Mouse (Mus musculus) thymus, postnatal 10 days (tissue): ENCODE measurements around the gene Disc1.

Experiments
- DNase-seq, 2 experiments: peaks; one replicate each; pipeline ENCODE4 v3.0.0; 2021; ENCODE audit warnings: low spot score in 2 of 2

Disc1 gene

DNA sequence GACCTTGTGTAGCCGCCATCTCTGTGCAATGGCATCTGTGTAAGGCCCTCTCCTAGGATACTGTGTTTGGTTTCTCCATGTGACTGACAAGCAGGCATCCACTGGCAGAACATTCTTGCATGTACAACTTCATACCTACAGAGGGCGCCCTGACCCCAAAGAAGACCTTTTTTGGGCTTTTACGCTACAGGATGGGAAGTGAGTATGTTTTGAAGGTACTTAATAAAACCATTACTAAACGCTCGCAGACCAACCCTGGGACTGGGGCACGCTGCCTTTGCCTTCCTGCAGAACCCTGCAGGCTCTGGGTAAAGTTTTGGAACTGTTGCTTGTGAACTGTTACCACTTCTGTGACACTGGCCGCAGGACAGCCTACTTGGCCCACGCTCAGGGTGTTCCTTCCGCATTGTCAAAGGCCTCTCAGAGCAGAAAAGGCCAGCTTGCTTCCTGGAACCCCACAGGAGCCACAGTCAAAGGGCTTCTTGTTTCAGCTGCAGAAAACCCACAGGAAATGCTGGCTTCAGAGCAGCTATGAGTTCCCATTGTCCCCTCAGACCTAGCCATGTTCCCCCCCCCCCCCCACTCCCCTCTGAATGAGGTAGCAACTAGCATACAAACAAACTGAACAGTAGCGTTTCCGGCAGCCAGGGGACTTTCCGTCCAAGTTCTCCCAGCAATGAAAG is 13.1 kb downstream of the Disc1 start:
- DNase-seq = peak; percentile 61 to 74

DNA sequence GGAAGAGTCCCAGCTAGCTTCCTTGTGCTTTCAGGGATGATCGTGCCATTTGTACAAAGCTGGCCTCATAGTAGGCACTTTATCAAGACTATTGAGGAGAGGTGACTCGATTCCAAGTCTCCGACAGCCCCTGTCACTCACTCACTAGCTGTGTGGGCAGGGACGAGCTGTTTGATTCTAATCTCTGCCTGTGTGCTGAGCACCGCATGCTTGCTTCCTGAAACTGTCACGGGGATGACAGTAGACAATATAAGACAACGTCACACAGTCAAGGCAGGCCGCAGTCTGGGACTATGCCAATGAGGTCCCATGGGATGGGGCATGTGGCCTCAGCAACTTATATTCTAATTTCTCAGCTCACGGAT is 13.6 kb downstream of the Disc1 start:
- DNase-seq = peak; percentile 41 to 52

DNA sequence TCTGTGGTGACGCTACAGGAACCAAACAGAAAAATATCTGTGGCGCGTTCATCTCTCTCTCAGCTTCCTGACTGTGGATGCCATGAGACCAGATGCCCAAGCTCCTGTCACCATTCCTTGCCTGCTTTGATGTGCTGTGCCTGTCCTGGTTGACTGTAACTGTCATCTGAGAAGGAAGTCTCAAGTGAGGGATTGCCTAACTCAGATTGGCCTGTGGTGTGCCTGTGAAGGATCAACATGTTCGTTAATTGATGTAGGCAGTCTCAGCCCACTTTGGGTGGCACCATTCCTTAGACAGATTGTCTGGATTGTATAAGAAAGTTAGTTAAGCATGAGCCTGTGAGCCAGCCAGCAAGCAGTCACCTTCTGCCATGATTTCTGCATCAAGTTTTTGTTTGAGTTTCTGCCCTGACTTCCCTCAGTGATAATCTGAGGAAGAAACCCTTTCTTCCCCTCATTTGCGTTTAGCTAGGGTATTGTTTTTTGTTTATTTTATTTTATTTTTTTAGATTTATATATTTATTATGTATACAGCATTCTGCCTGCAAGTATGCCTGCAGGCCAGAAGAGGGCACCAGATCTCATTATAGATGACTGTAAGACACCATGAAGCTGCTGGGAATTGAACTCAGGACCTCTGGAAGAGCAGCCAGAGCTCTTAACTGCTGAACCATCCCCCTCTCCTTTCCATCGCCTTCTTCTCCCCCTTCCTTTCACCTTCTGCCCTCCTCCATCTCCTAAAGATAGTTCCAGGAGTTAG is 14.3 kb downstream of the Disc1 start:
- no peak for DNase-seq

DNA sequence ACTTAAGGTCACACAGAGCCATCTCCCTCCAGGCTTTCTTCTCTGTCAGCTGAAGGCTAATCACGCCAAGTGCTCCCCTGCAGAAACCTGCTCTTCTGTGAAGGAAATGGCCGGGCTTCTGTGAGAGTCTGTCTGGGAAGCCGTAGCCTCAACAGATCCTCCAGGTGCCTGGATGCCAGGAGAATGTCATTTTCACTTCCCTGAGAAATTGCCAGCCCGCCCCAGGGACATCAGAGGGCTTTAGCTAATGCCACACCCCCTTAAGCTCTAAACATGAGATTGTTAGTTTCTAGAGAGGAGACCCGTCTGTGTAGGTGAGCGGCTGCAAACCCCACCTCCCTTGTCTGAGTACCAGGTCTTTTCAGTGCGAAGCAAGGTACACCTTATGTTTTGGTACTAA is 15.3 kb downstream of the Disc1 start:
- DNase-seq = no peak

DNA sequence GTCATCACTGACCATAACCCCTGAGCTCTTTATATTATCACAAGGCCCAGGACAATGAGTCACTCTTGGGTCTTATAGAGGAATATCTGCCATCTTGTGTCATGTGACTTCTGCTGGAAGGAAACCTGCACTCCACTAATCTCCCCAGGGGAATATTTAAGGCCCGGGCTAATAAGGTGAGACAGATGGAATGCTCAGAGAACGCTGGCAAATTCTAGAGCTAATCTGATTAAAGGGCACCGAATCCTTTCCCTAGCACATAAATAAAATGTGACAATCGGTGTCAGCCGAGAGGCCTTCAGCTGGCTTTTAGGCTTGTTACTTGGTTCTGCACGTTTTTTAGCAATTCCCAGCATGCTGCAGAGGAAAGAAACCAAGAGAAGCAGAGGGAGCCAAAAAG is 15.7 kb downstream of the Disc1 start:
- no peak for DNase-seq

DNA sequence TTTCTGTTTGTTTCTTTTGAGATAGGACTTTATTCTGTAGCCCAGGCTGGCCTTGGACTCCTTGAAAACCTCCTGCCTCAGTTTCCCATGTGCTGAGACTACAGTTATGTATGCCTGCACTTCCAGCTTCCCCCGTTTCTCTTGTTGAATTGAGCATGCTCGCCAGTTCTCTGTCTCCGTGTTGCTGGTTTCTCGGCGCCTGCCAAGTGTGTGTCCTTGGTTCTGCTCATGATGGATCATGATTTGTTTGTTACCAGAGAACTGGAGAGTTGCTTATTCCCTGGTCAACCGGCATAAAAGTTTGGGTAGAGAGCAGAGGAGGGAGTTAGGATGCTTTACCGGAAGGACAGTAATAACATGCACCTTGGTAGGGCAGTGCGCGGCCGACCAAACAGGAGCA is 20.1 kb downstream of the Disc1 start:
- no peak for DNase-seq

DNA sequence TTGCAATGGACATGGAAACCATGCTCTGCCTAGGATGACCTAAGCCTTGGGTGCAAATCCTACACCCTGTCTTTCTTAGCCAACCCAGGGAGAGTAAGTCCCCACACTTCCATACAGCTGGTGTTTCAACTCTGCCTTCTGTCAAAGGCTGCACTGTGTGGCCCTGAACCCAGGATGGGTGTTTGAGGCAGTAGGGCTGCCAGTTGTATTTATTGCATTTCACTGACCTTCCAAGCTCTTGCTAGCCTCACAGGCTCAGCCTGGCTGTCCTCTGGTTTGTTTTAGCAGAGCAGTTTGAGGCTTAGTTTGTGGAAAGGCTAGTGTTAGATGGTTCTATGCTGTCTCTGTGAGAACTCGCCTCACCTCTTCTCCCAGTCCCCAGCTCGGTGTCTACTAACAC is 20.6 kb downstream of the Disc1 start:
- no peak for DNase-seq

DNA sequence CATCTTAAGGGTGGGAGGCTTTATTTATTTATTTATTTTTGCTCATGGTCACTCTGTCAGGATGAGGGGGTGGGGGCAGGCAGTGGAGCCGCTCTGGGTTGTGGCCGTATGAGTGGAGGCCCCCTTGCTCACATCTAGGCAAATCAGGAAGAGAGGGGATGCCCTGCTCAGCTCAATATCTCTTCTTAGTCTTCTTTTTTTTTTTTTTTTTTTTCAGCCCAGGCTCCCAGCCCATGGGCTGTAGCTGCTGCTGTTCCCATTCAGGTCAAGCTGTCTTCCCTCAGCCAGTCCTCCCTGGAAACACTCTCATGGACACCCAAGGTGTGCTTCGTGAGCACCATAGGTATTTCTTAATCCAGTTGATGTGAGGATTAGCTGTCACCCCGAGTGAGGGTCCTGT is 21.4 kb downstream of the Disc1 start:
- DNase-seq = no peak

DNA sequence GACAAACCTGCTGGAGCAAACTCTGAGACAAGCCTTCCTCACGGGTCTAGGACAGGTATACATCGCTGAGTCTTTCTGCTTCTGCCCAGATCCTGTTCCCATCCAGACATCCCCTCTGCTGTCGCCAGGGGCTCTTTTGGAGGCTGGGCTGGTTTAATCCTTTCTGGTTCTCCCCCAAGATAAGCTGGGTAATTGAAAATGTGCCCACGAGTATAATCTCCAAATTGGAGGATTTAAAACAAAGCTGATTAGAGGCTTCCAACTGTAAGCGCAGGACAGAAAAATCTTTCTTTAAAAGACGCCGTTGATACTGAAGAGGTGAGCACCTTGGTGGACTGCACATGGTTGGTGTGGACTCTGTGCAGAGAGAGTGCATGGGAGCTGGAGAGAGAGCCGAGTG is 23.3 kb downstream of the Disc1 start:
- no peak for DNase-seq

DNA sequence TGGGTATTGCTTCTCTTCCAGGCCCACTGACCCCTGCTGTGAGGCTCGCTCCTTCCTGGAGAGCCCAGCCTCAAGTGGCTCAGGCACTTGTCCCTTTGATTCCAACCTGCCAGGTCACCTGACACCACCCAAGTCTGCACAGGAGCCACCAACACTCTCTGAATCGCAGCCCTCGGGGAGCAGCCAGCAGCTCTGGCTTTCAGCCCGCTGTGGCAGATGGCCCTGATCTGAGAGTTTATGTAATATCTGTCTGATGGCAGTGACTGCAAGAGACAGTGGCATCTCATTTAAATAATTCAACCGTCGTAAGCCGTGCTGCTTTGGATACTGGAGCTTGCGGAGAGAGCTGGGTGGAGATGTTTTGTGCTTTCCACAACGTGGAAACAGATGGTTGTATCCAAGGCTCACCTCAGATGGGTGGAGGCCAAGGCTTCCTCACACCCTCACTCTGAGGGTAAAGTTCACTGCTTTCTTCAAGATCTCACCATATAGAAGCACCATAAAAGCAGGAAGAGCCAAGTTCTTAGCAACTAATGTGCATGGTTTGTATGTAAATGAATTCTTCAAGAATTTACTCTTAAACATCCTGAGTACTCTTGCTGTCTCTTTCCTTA is 24.9 kb downstream of the Disc1 start:
- DNase-seq = no peak

DNA sequence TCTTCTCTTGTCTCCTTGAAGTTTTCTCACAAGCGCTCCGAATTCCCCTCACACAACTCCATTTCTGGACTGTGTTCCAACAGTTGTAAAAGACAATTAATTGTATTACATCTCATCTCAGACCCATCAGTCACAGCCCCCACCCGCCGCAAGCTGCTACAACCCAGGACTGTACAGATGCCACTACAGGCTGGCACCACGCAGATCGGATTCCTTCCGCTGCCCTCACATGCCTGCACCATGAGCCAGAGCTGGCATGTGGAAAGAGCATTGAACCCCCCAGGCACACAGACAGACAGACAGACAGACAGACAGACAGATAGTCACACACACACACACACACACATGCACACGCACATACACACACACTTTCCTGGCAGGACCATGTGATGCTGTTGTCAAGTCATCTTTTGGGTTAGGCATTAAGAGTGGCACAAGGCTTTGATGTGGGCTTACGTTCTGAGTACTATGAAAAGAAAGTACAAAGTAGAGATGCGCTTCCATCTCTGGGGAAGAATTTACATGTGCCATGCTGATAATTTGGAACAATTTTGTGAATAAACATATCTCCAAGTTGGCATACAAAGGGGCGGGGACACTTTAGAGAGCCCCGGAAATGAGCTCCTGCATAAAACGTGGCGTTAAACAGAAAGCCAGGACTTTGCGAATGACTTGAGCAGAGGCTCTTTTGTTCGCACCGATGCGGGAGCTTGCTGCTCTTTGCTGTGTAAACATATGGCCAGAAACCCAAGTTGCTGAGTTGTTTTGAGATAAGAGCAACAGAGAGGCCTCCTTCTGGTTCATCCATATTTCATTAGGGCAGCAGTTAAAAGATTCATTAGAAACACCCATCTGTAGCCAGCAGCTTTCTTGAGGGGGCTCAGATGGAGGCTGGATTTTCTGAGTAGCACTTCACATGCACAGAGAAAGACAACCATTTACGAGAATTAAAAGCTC is 26.7 kb downstream of the Disc1 start:
- DNase-seq = no peak

DNA sequence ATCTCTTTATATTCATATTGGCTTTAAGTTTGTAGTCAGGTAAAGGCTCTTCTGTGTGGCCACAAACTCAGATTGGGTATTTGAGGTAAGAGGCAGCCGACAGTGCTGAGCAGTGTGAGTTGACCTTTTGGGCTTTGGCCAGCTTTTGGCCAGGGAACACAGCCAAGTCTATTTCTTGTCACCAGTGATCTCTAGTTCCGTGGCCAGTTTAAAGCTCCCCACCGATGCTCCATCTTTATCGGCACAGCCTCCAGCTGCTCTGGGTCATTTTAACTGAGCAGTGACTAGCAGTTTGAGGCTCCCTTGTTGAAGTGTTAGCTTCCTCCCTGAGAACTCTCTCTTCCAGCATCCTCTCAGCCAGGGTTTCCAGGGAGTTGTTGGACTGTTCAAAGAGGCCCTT is 29.8 kb downstream of the Disc1 start:
- DNase-seq = peak in 1 of 2 experiments; percentile 8

DNA sequence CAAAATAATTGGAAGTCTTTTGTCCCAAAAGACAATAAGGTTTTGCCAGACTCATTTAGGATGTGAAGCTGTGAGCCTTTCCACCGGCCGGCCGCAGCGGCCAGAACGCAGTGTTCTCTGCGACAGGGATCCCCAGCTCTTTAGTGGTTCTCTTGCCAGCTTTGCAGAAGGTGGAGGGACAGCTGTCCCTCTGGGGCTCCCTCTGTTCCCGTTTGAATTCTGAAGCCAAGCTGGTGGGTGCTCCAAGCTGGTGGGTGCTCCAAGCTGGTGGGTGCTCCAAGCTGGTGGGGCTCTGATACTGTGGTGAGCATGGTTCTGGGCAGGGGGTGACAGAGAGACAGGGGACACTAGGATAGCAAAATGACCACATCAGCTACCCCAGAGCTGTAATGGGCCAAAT is 30.5 kb downstream of the Disc1 start:
- DNase-seq = no peak

DNA sequence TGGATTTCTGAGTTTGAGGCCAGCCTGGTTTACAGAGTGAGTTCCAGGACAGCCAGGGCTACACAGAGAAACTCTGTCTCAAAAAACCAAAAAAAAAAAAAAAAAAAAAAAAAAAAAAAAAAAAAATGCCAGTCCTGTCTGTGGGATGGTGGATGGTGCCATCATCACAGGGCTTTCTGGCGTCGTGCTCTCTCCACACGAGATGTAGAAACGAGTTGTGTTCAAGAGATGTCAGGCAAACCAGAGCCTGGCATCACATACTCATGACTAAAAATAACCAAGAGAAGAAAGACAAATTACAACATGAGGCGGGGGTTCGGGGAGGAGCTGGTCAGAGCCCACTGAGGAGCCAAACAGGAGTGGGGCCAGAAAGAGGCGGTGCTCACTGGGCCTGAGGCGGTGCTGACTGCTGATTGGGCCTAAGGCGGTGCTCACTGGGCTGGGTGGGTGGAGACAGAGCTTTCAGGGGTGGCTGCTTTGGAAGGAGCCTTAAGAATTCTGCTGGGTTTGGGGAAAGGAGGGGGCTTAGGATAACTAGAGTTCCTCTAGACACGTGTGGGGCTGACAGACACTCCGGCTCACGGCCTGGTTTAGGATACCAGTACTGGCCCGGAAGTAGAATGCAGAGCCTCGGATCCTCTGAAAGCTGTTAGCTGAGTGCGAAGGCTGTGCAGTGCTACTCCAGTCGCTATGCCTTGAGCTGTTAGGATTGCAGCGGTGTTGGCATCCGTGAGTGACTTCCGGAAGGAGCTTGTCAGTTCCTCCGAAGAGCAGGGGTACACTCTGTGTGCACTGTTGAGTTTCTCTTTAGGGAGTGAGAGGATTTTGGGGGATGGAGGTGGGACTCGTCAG is 37.1 kb downstream of the Disc1 start:
- DNase-seq = no peak

DNA sequence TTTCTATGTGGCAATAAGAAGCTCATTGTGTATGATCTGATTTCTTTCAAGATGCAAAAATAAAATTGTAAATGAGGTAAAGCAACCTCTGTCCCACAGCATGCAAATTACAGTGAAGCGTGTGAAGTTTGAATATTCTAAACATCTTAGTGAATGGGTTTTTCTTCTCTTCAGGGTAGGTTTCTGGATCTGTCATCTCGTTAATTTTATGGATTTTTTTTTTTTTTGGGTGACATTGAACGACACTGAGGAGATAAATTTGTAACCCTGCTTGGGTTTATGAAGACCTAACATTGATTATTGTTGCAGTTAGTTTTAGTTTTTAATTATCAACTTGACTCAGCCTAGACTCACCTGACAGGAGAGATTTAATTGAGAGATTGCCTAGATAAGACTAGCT is 43.1 kb downstream of the Disc1 start:
- no peak for DNase-seq

DNA sequence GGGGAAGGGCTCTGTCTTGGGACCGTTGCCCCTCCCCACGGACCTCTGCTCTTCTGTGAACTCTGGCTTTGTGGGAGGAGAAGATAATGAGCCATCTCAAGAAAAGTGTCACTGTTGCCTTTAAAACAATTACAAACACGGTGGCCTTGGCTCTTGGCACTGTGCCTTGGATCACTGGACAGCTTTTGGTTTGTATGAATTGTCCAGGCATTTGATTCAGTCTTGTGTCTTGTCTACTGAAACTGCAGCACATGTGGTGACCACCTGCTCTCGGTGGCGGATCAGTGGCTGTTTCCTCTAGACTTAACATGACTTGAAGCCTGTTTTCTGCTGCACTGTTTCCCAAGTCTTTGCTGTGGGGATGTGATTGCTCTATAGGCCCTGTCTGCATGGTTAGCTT is 44.1 kb downstream of the Disc1 start:
- DNase-seq = no peak

DNA sequence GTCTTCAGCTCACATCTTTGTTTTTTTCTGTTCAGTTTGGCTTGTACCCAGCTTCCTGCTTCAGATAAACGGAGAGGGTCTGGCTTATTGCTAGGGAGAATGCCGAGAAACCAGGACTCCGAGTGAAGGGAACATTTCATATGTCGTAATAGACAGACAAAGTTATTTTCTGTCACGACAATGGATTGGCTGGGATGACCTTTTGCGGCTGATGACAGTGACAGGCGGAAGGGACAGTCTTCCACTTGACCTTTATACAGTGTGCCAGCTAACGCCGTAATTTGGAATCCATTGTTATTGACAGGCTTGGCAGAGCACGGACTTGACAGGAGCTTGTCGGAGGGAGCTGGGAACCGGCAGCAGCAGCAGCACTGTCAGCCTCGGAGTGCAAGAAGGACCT is 48.3 kb downstream of the Disc1 start:
- DNase-seq = no peak

DNA sequence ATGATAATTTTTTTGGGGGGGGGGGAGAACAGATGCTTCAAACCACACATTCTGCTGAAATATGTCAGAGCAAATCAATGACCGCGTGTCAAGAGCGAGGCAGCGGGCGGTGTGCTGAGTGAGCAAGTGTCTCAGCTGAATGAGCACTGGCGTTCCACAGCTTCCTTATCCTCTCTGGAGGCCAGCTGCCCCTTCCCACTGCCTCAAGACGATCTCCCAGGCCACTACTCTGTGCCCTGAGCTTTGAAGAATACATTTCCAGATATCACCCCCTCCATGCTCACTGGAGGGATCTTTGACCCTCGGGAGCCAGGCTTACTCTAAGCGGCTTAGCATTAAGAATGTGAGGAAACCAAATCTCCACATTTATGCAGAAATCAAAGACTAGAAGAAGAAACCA is 59.2 kb downstream of the Disc1 start:
- no peak for DNase-seq

DNA sequence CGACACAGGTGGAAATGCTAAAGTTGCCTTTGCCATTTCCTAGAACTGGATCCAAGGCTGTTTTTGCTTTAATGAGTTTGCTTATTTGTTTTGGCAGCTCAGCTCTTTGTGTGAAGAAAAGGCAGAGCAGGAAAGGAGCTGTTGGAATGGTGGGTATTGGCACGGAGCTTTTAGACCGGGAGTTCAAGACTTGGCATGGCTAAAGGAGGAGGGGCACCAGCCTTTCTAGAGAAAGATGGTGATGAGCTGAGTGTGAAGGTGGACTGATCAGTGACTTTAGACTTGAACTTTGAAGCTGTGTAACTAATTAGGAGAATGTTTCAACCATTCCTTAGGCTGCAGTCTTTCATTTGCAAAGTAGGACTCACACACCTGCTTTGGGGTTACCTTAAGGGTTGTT is 59.8 kb downstream of the Disc1 start:
- DNase-seq = no peak

DNA sequence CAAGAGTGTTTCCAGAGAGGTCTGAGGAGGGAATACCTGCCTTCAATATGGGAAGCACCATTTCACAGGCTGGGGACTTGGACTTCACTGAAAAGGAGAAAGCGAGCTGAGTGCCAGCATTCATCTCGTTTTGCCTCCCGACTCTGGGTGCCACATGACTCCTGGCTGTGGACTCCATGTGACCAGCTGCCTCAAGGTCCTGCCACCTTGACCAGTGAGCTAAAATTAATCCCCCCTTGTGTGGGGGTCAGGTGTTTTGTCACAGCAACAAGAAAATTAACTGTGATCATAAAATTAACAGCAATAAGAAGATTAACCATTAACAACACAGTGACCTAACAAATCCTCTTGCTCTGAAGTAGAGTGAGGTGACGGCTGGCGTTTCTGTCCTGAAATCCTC is 61.3 kb downstream of the Disc1 start:
- no peak for DNase-seq

DNA sequence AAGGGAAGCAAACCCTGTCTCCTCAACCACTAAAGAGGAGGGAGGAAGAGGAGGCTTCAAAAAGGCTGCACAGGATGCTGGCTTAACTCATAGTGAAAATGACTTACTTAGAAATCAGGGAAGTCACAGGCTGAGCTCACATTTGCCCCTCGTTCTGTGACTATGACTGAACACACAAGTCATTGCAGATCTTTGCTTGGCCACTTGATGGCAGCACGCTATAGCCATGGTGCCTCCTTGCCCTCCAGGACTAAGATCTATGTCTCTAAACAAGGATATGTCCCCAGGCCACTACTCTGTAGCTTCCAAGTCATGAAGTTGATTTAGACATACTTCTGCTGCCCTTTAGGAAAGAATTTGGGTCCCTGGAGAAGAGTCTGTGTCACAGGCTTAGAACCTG is 62.6 kb downstream of the Disc1 start:
- DNase-seq = peak in 1 of 2 experiments; percentile 43
